Mouse (Mus musculus): ENCODE data around the gene Gm10471.
"Not testable (repeated sequence)": the region's sequence is repeated elsewhere in the genome, so short reads cannot be mapped to it uniquely, and the experiment has no call there.

Gm10471 gene

DNA sequence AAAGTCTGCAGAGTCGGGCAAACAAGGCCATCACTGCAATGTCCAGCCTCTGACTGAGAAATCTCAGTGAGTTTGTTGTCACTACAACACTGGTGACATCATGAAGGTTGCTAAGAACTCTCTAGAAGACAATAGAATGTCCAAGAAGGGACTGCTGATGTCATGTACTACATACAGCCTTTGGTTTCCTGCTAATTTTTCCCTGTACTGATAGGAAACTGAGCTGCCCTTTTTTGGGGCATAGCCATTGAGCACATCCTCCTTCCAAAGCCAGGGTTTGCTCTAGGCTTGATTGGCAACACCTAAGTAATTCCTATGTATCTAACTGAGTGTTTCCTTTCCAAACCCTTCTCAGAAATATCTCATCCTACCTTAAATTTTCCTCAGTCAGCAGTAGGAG lies at the start of gene Gm10471:
TSS of gene Gm10471 (minus strand) at position 101 of the 400 bp plus-strand sequence.
- not testable (repeated sequence) for DNase-seq (ENCODE audit: low spot score in 2 of 2)

GRCm38 (mm10) chr5:26121321-26121720 lies 32.2 kb upstream of the Gm10471 start, which contains the start of gene Gm10220:
Gene Gm10220, minus strand, starts transcription at chr5:26121421.
- not testable (repeated sequence) for DNase-seq (ENCODE audit: low spot score in 2 of 2)

GRCm38 (mm10) chr5:26105262-26105661 lies 16.2 kb upstream of the Gm10471 start, which contains the start of gene 5031410I06Rik:
Gene 5031410I06Rik, minus strand, starts transcription at chr5:26105362.
- DNase-seq (ENCODE audit: low spot score in 2 of 2), result not testable (repeated sequence)

DNA sequence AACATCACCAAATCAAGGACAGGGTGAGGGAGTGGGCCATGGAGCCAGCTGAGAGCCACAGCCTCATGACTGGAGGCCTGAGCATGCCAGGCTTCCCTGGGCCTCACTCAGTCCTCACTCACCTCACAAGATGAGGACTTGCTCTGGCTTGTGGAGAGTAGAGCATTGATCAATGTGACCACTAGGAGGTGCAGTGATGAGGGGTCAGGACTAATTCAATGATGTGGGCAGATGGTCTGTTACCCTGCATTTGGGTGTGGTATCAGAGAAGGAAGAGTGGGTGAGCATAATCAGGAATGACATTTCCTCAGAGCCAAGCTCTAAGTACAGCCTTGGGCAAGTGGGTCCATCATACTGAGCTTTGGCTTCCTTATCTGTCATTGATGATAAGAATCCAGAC lies 10.1 kb downstream of the Gm10471 start:
- not testable (repeated sequence) for DNase-seq (ENCODE audit: low spot score in 2 of 2)

DNA sequence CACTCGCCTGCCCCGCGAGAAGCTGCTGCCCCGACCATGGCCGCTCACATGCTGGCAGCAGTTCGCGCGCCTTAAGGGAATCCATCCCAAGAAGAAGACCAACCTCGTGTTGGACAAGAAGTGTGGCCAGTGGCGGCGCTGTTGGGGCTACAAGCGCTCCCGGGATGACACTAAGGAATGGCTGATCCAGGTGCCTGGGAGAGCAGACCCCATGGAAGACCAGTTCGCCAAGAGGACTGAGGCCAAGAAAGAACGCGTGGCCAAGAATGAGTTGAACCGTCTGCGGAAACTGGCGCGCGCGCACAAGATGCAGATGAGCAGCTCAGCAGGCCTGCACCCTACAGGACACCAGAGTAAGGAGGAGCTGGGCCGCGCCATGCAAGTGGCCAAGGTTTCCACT lies 18.4 kb downstream of the Gm10471 start:
- no peak for DNase-seq (ENCODE audit: low spot score in 2 of 2)

- DNase-seq (ENCODE audit: low spot score in 2 of 2), result not testable (repeated sequence)
Observed at GRCm38 (mm10) chr5:26058481-26058880, 30.6 kb downstream of the Gm10471 start, which contains the start of gene Gm7347. Gene Gm7347, minus strand, starts transcription at chr5:26058581.

DNA sequence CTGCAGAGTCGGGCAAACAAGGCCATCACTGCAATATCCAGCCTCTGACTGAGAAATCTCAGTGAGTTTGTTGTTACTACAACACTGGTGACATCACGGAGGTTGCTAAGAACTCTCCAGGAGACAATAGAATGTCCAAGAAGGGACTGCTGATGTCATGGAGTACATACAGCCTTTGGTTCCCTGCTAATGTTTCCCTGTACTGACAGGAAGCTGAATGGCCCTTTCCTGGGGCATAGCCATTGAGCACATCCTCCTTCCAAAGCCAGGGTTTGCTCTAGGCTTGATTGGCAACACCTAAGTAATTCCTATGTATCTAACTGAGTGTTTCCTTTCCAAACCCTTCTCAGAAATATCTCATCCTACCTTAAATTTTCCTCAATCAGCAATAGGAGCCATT lies 49.6 kb downstream of the Gm10471 start, which contains the start of gene Speer4a:
TSS of gene Speer4a (minus strand) at position 101 of the 400 bp plus-strand sequence.
- not testable (repeated sequence) for DNase-seq (ENCODE audit: low spot score in 2 of 2)

All from urinary bladder, adult 18-20 months (tissue).